Mouse (Mus musculus): Measurements from ENCODE around the gene Rbl1. TPM values are rescaled to one million over a fixed set of nuclear protein-coding genes. Genes with fewer than 3 reads are reported as not detected.
A peak's percentile ranks its signal among the peaks of the same experiment; 100 is the strongest.
"Not testable (repeated sequence)": the region's sequence is repeated elsewhere in the genome, so short reads cannot be mapped to it uniquely, and the experiment has no call there.

The Rbl1 gene
- 4.3 TPM in 2 replicates for polyA plus RNA-seq (2012; rRNA removed)

DNA sequence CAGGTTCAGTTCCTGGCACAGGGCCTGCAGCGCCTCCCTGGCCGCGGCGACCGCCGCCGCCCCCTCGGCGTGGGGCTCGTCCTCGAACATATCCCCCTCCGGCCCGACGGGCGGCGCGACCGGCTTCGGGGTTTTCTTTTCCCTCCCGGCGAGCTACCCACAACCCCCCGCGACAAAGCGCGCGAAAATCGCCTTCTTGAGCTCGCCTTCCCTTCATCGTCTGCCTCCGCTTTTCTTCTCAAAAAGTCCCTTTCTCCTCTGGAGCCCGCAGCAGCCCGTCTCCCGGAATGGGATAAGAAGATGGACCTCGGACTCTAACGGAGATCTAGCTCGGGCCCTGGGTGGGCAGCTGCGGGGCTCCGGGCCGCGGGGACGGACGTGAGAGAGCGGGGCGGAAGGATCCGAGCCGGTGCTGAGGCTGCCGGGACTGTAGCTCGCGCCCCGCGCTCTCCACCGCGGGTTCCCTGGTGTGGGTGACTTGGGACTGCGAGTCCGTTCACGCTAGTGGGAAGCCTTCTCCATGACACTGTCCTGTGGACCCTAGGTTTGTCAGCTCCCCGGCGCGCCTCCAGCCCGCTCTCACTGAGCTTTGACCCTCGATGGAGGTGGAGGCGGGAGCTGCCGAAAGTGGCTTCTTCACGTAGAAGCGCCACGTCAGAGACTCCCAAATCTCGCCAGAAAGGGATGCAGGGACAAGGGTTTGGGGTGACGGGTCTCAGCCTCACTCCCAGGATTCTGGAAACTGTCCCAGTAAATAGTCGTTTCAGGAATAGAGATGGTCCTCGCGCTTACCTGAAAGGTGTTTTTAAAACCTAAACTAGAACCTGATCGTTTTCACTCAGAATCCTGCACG is at the start of gene Rbl1:
Rbl1 (minus strand) TSS at position 169 of the 853 bp plus-strand sequence.
- WGBS, result under 1% methylated on average over 73 of the region's 73 CpGs
- TF ChIP-seq CTCF (IDR thresholded peaks at IDR 0.05; ENCODE audit: insufficient read depth, low read length) (no peak), POLR2A (IDR thresholded peaks at IDR 0.05; ENCODE audit: borderline replicate concordance, extremely low read depth, low read depth, low read length) (peak; percentile 81; the same call in 1 of the 2 replicates)
- Histone ChIP-seq H3K4me3 (replicated peaks; ENCODE audit: extremely low read depth, low read depth, low read length) (peak within 1 kb of the TSS; percentile 82), H3K4me1 (ENCODE audit: control insufficient read depth, insufficient read depth, low read length) (peaks cover 8% of the 10 kb centered on the region)
- peak; percentile 92 for DNase-seq

DNA sequence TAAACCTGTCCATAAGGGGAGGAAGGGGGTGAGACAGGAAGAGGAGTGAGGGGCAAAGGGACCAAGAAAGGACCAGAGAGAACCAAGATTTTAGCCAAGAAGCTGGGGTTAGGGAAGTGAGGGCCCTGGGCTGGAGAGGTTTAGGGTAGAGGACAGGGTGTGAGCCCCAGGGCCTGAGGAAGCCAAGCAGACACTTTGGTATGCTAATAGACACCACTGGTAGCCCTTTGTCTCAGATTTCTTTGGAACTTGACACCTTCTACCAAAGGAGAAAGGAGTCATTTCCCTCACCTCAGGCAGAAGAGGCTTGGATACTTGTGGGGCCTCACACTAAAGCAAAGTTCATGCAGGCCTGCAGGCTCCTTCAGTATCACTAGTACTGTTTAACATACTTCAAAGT is 43.8 kb upstream of the Rbl1 start:
- Histone ChIP-seq H3K4me1 (ENCODE audit: control insufficient read depth, insufficient read depth, low read length) (no peaks in the 10 kb centered on the region), H3K4me3 (replicated peaks; ENCODE audit: extremely low read depth, low read depth, low read length) (no peak overlapping the region)
- no peak for TF ChIP-seq CTCF (IDR thresholded peaks at IDR 0.05; ENCODE audit: insufficient read depth, low read length)
- no peak for TF ChIP-seq POLR2A (IDR thresholded peaks at IDR 0.05; ENCODE audit: borderline replicate concordance, extremely low read depth, low read depth, low read length)
- DNase-seq, result no peak

DNA sequence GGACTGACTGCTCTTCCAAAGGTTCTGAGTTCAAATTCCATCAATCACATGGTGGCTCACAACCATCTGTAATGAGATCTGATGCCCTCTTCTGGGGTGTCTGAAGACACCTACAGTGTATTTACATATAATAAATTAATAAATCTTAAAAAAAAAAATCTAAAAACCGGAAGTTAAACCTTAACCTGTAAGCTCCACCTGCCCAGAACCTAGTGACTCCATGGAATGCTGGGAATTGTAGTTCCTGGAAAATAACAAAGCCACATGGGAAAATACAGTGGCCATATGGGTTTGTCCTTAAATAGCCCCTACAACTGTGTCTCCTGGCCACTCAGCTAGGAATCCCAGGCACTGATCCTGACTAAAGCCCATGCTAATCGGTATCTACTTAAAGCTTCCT is 41.3 kb upstream of the Rbl1 start:
- no peak for DNase-seq
- no peak overlapping the region for H3K4me3 ChIP-seq (replicated peaks; ENCODE audit: extremely low read depth, low read depth, low read length)
- H3K4me1 ChIP-seq (ENCODE audit: control insufficient read depth, insufficient read depth, low read length), result no peaks in the 10 kb centered on the region
- TF ChIP-seq CTCF (IDR thresholded peaks at IDR 0.05; ENCODE audit: insufficient read depth, low read length) (no peak), POLR2A (IDR thresholded peaks at IDR 0.05; ENCODE audit: borderline replicate concordance, extremely low read depth, low read depth, low read length) (no peak)
- WGBS, result 71% methylated on average over 2 of the region's 2 CpGs

DNA sequence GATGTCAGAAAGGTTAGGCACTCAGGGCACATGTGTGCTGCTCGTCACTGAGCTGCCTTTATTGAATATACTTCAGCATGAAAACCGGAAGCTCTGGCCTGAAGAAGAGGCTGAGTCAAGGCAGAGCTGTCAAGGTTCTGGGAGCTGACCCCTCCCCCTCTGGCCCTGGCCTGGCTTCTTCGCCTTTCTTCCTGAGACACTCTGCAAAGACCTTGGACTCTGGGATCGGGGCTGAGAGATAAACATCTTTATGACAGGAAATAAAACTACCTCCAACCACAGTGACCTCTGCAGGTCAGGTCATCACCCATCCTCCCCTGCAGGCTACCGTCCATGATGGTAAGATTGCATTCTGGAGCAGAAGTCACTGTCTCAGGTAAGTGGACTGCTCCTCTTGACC is 40.7 kb upstream of the Rbl1 start:
- no peaks in the 10 kb centered on the region for H3K4me1 ChIP-seq (ENCODE audit: control insufficient read depth, insufficient read depth, low read length)
- 24% methylated on average over 5 of the region's 5 CpGs for WGBS
- H3K4me3 ChIP-seq (replicated peaks; ENCODE audit: extremely low read depth, low read depth, low read length), result no peak overlapping the region
- DNase-seq, result no peak
- no peak for TF ChIP-seq CTCF (IDR thresholded peaks at IDR 0.05; ENCODE audit: insufficient read depth, low read length)
- TF ChIP-seq POLR2A (IDR thresholded peaks at IDR 0.05; ENCODE audit: borderline replicate concordance, extremely low read depth, low read depth, low read length), result no peak

DNA sequence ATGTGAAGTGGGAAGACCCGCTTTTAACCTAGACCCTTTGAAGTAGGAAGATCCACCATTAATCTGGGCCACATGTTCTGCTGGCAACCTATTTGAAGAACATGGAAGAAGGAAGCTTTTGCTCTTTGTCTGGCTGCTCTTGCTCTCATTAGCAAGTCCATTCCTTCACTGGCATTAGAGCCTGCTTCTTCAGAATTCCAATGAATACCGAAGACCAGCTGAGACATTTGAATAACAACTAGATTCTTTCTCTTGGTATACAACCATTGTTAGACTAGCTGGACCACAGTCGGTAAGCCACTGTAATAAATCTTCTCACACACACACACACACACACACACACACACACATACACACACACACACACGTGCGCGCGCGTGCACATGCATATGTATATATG is 31.6 kb upstream of the Rbl1 start:
- DNase-seq, result no peak
- TF ChIP-seq CTCF (IDR thresholded peaks at IDR 0.05; ENCODE audit: insufficient read depth, low read length) (no peak), POLR2A (IDR thresholded peaks at IDR 0.05; ENCODE audit: borderline replicate concordance, extremely low read depth, low read depth, low read length) (no peak)
- Histone ChIP-seq H3K4me3 (replicated peaks; ENCODE audit: extremely low read depth, low read depth, low read length) (no peak overlapping the region), H3K4me1 (ENCODE audit: control insufficient read depth, insufficient read depth, low read length) (no peaks in the 10 kb centered on the region)
- WGBS, result 92% methylated on average over 8 of the region's 8 CpGs

DNA sequence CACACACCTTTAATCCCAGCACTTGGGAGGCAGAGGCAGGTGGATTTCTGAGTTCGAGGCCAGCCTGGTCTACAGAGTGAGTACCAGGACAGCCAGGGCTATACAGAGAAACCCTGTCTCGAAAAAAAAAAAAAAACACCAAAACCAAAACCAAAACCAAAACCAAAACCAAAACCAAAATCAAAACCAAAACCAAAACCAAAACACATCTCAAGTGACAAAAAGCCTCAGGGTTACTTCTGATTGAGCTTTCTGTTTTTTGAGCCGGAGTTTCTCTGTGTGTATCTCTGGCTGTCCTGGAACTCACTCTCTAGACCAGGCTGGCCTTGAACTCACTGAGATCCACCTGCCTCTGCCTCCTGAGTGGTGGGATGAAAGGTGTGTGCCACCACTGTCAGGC is 17.6 kb upstream of the Rbl1 start:
- 76% methylated on average over 3 of the region's 3 CpGs for WGBS
- DNase-seq; H3K4me3 ChIP-seq (replicated peaks; ENCODE audit: extremely low read depth, low read depth, low read length); H3K4me1 ChIP-seq (ENCODE audit: control insufficient read depth, insufficient read depth, low read length): not testable (repeated sequence)

DNA sequence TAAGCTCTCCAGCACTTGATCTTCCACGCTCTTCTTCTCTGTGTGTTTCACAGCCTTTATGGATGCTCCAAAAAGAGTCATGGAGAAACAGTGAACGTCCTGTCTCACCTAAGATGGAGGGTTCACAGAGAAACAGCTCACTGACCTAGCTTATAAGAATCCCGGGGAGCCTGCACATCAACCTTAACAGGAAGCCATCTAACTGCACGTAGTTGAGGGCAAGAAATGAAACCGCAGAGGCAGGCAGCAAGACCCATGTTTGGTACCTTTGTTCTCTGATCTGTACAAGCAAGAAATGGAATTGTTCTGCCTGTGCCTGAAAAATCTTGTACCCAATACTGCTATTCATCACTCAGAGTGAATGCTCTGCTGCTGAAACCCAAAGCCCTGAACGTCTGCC is 15.8 kb upstream of the Rbl1 start:
- DNase-seq, result no peak
- 72% methylated on average over 6 of the region's 6 CpGs for WGBS
- no peak for TF ChIP-seq POLR2A (IDR thresholded peaks at IDR 0.05; ENCODE audit: borderline replicate concordance, extremely low read depth, low read depth, low read length)
- H3K4me1 ChIP-seq (ENCODE audit: control insufficient read depth, insufficient read depth, low read length), result no peaks in the 10 kb centered on the region
- H3K4me3 ChIP-seq (replicated peaks; ENCODE audit: extremely low read depth, low read depth, low read length), result no peak overlapping the region

DNA sequence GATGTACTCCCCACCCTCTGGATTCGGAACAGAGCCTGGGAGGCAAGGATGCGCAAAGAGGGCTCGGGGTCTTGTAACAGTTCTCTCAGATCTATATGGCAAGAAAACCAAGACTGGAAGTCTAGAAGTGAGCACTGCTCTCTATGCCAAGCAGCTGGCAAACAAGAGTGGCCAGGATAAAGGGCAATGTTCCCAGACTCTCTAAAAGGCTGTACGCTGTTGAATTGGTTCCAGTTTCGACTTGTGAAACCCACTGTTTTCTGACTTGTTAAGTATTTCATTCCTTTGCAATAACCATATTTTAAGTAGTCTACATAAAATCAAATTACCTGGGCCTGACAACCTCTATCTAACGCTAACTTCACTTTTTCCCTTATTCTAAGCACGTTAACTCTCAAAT is 7.4 kb upstream of the Rbl1 start:
- no peak for DNase-seq
- TF ChIP-seq POLR2A (IDR thresholded peaks at IDR 0.05; ENCODE audit: borderline replicate concordance, extremely low read depth, low read depth, low read length) (no peak), CTCF (IDR thresholded peaks at IDR 0.05; ENCODE audit: insufficient read depth, low read length) (no peak)
- no peaks in the 10 kb centered on the region for H3K4me1 ChIP-seq (ENCODE audit: control insufficient read depth, insufficient read depth, low read length)
- whole genome bisulfite sequencing, result 81% methylated on average over 7 of the region's 7 CpGs
- H3K4me3 ChIP-seq (replicated peaks; ENCODE audit: extremely low read depth, low read depth, low read length), result no peak overlapping the region

DNA sequence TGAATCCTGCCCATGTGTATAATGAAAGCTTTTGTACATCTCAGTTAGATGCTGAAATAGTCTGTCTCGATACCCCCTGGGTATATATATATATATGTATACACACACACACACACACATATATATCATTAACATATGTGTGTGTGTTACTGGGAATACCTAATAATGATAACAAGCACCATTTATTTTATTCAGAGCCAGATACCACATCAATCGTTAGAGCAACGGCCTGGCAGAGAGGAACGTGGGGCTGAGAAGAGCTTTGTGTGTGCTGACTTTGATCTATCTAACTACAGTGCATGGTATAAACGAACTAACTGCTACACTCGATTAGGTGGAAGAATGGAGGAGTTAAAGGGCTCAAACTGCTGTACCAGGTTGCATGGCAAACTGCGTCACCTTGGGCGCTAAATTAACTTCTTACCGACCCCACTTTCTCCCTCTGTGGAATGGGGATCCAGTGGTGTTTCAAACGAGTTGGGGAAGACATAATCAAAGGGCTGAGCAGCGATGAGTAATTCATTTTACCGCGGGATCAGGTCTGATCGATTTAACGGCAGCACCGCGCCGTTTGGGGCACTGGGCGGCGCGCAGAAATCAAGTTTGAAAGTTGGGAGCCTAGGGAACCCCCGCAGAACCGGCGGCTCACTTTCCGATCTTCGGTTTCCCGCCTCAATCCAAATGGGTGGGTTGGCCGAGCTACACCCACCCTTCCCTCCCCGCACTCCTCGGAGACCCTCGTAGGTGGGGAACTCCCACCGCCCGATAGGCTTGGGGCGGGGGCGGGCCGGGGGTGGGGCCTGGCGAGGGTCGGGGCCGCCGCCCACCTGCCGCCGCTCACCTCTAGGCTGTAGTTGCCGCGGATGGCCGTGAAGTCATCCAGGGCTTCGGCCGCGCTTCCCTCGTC is 622 bp downstream of the Rbl1 start:
- 1% methylated on average over 46 of the region's 49 CpGs for WGBS
- peaks cover 8% of the 10 kb centered on the region for H3K4me1 ChIP-seq (ENCODE audit: control insufficient read depth, insufficient read depth, low read length)
- no peak for TF ChIP-seq POLR2A (IDR thresholded peaks at IDR 0.05; ENCODE audit: borderline replicate concordance, extremely low read depth, low read depth, low read length)
- no peak for TF ChIP-seq CTCF (IDR thresholded peaks at IDR 0.05; ENCODE audit: insufficient read depth, low read length)

DNA sequence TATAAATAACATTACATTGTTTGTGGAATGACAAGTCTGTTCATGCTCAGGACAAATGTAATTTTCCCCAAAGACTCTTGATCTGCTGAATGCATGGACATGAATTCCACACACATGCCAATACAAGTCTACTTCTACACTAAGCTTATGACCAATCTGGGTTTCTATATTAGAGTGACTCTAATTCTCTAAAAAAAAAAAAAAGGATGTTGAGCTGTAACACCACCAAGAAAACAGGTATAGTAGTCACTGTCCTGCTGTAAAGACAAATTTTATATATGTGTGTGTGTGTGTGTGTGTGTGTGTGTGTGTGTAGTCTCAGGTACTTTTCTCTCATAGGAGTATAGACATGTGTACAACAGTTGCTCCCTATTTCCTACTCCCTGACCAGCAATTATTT is 1.3 kb downstream of the Rbl1 start:
- DNase-seq, result no peak
- TF ChIP-seq CTCF (IDR thresholded peaks at IDR 0.05; ENCODE audit: insufficient read depth, low read length), result no peak
- no peak for TF ChIP-seq POLR2A (IDR thresholded peaks at IDR 0.05; ENCODE audit: borderline replicate concordance, extremely low read depth, low read depth, low read length)
- peaks cover 8% of the 10 kb centered on the region for H3K4me1 ChIP-seq (ENCODE audit: control insufficient read depth, insufficient read depth, low read length)
- H3K4me3 ChIP-seq (replicated peaks; ENCODE audit: extremely low read depth, low read depth, low read length), result no peak overlapping the region

More for the DNA sequence above, 622 bp downstream of the Rbl1 start:
- H3K4me3 ChIP-seq (replicated peaks; ENCODE audit: extremely low read depth, low read depth, low read length), result peak overlapping the region; percentile 82
- DNase-seq, result peak; percentile 47

All from lung, adult 2 months (tissue).